Mouse (Mus musculus): ENCODE data around the gene Ap2s1. TPM values are rescaled to one million over a fixed set of nuclear protein-coding genes. Genes with fewer than 3 reads are reported as not detected.

Gene Ap2s1
- 10 to 100 TPM; 72.7 to 84.2 TPM for total RNA-seq (2023)

GRCm38 (mm10) chr7:16738073-16738696, at the start of gene Ap2s1:
TSS of gene Ap2s1 (plus strand) at chr7:16738410.

GRCm38 (mm10) chr7:16721629-16722028, 16.6 kb upstream of the Ap2s1 start, which contains the start of gene Ceacam9:
TSS of gene Ceacam9 (plus strand) at chr7:16721929.

GRCm38 (mm10) chr7:16780825-16781554, 42.8 kb downstream of the Ap2s1 start, which contains the start of gene Slc1a5:
TSS of gene Slc1a5 (plus strand) at chr7:16781340.

Other genes starting within 250 kb of the Ap2s1 start
- gene Arhgap35, start 123.4 kb upstream of the Ap2s1 start, total RNA-seq (2023): 10 to 100 TPM; 22.5 to 23.6 TPM
- not detected for gene Ceacam15, start 62.7 kb upstream of the Ap2s1 start, total RNA-seq (2023)
- gene Ceacam9, start 16.5 kb upstream of the Ap2s1 start, total RNA-seq (2023): not detected
- 100 to 1,000 TPM; 185 to 202 TPM for gene Slc1a5, start 42.9 kb downstream of the Ap2s1 start, total RNA-seq (2023)
- gene Strn4, start 77.5 kb downstream of the Ap2s1 start, total RNA-seq (2023): 100 to 1,000 TPM; 139 to 176 TPM
- 10 to 100 TPM; 26.3 to 29.3 TPM for gene Fkrp, start 78.3 kb downstream of the Ap2s1 start, total RNA-seq (2023)
- 100 to 1,000 TPM; 277 to 288 TPM for gene Prkd2, start 104.5 kb downstream of the Ap2s1 start, total RNA-seq (2023)
- gene Dact3, start 136.9 kb downstream of the Ap2s1 start, total RNA-seq (2023): under 1 TPM; 0.23 to 0.59 TPM
- not detected for gene Gng8, start 153.4 kb downstream of the Ap2s1 start, total RNA-seq (2023)
- not detected for gene Ptgir, start 168.1 kb downstream of the Ap2s1 start, total RNA-seq (2023)
- gene Calm3, start 185.7 kb downstream of the Ap2s1 start, total RNA-seq (2023): 100 to 1,000 TPM; 125 to 130 TPM
- gene Pnmal2, start 206.3 kb downstream of the Ap2s1 start, total RNA-seq (2023): not detected
- gene Pnmal1, start 221.3 kb downstream of the Ap2s1 start, total RNA-seq (2023): not detected
- under 1 TPM; 0.18 to 0.29 TPM for gene Gm42372, start 244.7 kb downstream of the Ap2s1 start, total RNA-seq (2023)

Measured in B cell, adult 67 days (primary cell).